Mouse (Mus musculus) retina, embryonic 14.5 days (tissue): ENCODE measurements around the gene Adamtsl4.
"Not testable (repeated sequence)": the region's sequence is repeated elsewhere in the genome, so short reads cannot be mapped to it uniquely, and the experiment has no call there.

Experiments
- DNase-seq: peaks from one replicate; pipeline ENCODE4 v3.0.0-alpha.2; 2015; ENCODE audit warnings: low spot score

Gene Adamtsl4

GRCm38 (mm10) chr3:95660788-95661478 is 26.8 kb downstream of the Adamtsl4 start:
- DNase-seq, result no peak

GRCm38 (mm10) chr3:95659948-95660347 is 27.8 kb downstream of the Adamtsl4 start:
- no peak for DNase-seq

GRCm38 (mm10) chr3:95658868-95659712 is 28.6 kb downstream of the Adamtsl4 start:
- peak; percentile 83 for DNase-seq

GRCm38 (mm10) chr3:95658236-95658867 is 29.4 kb downstream of the Adamtsl4 start, which contains the start of gene Mcl1:
TSS of gene Mcl1 (plus strand) at chr3:95658788.
- DNase-seq, result peak; percentile 94

DNA sequence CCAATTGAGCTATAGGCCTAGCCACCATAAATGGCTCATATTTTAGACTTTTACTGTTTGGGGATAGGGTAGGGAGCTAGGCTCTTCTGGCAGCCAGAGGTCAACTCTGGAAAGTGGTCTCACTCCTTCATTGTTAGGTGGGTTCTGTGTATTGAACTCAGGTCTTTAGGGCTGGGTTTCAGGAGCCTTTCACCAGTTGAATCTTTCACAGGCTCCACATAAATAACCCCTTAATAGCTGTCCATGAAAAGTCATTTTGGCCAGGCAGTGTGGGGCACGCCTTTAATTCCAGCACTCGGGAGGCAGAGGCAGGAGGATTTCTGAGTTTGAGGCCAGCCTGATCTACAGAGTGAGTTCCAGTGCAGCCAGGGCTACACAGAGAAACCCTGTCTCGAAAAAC is 30.0 kb downstream of the Adamtsl4 start:
- DNase-seq, result no peak

- no peak for DNase-seq
These were observed 30.6 kb downstream of the Adamtsl4 start for GRCm38 (mm10) chr3:95657108-95657507.

DNA sequence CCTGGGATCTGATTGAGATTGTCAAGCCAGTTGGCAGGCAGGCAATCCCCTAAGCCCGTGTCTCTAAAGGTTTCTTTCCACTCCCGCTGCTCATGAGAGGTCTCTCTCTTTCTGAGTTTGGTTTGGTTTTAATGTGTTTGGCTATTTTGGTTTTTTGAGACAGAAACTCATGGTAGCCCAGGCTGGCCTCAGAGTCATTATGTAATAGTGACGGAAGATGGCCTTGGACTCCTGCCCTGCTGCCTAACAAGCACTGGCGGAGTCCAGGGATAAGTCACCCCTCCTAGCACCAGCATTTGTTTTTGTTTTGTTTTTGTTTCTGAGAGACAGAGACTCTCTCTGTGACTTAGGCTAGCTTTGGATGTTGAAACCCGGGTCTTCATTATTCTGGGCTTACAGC is 32.3 kb downstream of the Adamtsl4 start:
- DNase-seq, result no peak

- DNase-seq, result not testable (repeated sequence)
These were observed 33.3 kb downstream of the Adamtsl4 start for GRCm38 (mm10) chr3:95654371-95654770.

DNA sequence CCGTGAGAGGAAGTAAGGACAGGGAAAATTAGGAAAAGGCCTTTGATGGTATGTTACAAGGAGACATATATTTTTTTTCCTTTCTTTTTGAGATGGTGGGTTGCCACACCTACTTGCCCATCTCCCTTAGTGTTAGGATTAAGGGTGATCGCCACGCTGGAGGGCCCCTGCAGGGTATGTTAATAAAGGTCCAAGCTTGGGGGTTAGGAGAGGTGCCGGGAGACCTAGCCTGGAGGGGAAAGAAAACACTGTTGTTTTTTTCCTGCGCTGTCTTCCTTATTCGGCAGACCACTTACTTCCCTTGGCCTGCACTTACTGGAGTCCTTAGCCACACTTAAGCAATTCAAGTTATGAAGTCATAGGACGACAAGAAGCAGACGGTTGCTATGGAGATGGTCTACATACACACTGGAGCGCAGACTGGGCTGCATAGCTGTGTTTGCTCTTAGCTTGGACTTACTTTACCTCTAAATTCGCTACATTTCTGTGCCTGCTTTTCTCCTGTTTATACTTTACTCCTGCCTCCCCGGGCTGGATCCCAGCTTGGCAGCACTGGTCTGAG is 34.2 kb downstream of the Adamtsl4 start:
- peak; percentile 36 for DNase-seq

- DNase-seq, result no peak
These were observed 34.8 kb downstream of the Adamtsl4 start for GRCm38 (mm10) chr3:95652871-95653270.

- no peak for DNase-seq
These were observed 35.4 kb downstream of the Adamtsl4 start for GRCm38 (mm10) chr3:95652204-95652811.

DNA sequence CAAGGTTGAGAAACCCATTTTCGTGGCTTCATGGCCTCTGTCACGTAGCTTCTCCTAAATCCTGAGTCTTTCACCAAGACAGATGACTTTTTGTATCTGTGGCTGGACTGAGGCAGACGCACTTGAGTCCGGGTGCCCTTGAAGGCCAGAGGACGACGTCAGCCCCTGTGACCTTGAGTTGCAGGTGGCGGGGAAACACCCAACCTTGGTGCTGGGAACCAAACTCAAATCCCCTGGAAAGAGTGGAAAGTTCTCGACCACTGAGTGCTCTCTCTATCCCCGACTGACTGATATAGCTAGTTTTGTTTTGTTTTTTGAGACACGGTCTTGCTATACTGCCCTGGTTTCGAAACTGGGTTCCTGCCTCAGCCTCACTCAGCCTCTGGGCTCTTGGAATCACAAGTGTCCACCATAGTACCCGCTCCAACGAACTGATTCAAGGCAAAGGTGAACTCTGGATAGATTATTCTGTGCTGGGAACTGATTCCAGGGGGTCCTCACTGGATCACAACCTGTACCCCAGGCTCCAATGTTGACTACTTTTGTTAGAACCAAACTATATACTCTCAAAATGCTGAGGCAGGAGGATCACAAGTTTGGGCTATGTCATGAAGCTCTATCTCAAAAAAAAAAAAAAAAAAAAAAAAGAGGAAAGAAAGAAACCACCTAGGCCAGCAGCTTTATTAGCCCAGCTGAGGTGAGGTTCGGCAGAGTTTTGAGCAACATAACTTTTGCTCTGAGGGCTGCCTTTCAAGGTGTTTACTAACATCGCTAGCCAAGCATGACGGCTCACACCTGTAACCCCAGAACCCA is 36.1 kb downstream of the Adamtsl4 start:
- no peak for DNase-seq

DNA sequence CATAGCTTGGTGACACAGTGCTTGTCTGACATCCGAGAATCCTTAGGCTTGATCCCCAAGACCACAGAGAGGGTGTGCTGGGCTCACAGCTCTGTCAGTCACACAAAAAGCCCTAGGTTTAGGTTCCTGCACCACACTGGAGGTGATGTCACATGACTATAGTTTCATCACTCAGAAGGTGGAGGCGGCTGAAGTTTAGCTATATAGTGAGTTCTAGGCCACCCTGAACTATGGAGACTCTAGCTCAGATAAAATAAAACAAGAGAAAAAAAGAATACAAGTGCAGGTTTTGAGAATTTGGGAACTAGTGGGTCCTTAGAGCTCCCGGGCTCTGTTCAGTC is 36.7 kb downstream of the Adamtsl4 start:
- DNase-seq, result no peak

- no peak for DNase-seq
These were observed 37.3 kb downstream of the Adamtsl4 start for GRCm38 (mm10) chr3:95650276-95651032.

DNA sequence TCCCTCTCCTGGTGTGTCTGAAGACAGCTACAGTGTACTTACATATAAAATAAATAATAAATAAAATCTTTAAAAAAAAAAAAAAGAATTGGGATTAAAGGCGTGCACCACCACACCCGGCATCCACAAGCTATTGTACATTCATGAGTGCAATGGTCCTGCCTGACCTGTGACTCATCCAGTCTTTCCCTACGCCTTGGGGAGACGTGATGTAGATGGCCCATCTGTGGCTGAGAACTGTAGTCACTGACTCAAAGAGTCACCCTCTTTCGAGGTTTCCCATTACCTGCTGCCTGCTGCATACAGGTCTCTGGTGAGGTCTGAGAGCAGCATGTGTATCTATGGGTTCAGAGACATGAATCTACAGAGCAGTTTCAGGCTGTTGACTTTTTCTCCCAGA is 39.7 kb downstream of the Adamtsl4 start:
- DNase-seq, result no peak

DNA sequence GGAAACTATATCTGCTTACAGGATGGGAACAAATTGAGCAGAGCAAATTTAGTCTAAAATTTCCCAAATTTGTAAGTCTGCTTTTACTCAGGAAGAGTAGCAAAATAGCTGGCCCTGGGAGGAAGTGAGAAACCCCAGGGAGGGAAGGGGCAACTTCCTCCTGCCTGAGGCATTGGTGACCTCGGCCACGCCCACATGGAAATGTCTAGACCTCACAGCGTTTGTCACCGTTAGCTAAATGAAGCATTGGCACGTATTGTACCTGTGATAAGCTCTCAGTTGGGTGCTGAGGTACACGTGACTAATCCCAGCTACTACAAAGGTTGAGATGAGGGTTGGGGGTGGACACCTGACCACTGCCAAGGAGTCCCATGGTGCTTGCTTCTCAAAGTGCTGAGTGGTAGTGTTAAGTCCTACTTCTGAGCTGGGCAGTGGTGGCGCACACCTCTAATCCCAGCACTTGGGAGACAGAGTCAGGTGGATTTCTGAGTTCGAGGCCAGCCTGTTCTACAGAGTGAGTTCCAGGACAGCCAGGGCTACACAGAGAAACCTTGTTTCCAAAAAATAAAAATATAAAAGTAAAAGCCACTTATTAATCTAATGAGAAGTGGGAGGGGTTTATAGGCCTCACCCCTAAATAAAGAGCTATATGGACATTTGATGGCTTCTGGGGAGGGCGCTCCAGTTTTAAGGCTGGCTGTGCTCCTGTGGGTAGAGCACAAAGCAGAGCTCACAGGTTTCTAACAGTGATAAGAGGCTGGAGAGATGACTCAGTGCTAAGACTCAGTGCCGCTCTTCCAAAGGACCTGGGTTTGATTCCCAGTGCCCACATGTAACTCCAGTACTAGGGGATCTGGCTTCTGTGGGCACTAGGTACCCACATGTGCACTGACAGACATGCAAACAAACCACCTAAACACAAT is 42.1 kb downstream of the Adamtsl4 start:
- DNase-seq, result no peak

- DNase-seq, result no peak
These were observed 44.6 kb downstream of the Adamtsl4 start for GRCm38 (mm10) chr3:95643097-95643496.

GRCm38 (mm10) chr3:95639694-95640093 is 48.0 kb downstream of the Adamtsl4 start:
- no peak for DNase-seq

DNA sequence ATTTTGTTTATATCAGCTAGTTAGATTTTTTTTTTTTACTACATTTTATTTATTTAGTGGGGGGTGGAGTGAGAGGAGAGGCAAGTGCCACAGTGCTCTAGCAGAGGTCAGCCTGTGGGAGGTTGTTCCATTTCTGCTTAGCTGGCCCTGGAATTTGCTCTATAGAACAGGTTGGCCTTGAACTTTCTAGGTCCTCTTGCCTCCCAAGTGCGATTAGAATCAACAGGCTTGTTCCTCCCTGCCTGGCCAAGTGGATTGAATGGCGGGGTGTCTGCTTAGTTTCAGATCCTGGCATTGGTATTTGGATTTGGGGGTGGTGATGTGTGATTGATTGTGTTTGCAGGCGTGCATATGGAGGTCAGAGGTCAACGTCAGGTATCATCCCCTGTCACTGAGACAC is 51.6 kb downstream of the Adamtsl4 start:
- no peak for DNase-seq
